Mouse (Mus musculus): ENCODE measurements at regions not wholly inside any gene's neighbourhood (a gene's known extent, or its start where the extent isn't known, plus 50 kb on each side); places are given as distances from the start of the nearest gene placed in this dataset.

GRCm38 (mm10) chr7:117259674-117260294 is 121.0 kb upstream of the Xylt1 start:
- TF ChIP-seq CTCF (conservative IDR thresholded peaks at IDR 0.05; ENCODE audit: low read length) (no peak), NANOG (IDR thresholded peaks at IDR 0.05; ENCODE audit: borderline replicate concordance, low read length) (no peak)

All from E14TG2a.4 (cell line).